Mouse (Mus musculus) cerebellum, postnatal 4 days (tissue): ENCODE results near the gene Jakmip3.
A peak's percentile ranks its signal among the peaks of the same experiment; 100 is the strongest.

ENCODE experiments used
- DNase-seq, 2 experiments: peaks; one replicate each; pipeline ENCODE4 v3.0.0; 2022; ENCODE audit warnings: low spot score in 2 of 2, mixed read lengths in 1 of 2

Jakmip3 gene

DNA sequence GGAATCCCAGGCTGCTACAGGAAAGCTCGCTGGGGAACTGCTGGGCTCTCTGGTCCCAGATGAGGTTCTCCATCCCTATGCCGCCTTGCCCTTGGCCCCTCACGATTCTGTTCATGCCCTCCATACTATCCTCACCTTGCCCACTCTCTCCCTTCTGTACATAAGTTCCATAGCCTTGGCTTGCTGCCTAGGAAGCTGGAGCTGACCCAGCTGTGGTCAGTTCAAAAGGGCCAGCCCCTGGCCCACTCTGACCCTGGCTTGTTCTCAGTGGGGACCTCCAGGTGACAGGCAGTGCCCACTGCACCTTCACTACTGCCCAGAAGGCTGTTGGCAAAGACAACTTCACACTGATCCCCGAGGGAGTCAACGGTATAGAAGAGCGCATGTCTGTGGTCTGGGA is 155.9 kb downstream of the Jakmip3 start:
- no peak for DNase-seq

DNA sequence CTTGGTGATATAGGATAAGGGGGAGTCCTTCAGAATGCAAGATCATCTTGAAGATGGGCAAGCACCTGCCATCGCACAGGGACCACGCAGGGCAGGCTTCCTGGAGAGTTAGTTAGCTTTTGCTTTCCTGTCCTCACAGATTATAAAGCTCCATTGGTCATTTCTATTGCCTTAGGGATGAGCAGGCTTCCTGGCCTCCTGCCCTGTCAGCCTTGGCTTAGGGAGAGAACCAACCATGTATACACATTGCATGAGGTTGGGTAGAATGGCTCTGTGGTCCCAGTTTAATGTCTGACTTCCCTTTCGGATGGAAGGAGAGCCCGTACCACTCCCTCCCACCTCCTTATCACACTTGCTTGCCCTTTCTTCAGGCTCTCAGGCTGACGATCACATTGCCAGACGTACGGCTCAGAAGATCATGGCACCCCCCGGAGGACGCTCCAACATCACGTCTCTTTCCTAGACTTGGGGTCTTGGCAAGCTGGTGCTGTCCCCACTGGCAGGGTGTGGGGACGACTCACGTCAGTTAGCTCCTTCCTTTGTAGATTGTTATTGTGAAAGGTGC is 160.1 kb downstream of the Jakmip3 start:
- no peak for DNase-seq

DNA sequence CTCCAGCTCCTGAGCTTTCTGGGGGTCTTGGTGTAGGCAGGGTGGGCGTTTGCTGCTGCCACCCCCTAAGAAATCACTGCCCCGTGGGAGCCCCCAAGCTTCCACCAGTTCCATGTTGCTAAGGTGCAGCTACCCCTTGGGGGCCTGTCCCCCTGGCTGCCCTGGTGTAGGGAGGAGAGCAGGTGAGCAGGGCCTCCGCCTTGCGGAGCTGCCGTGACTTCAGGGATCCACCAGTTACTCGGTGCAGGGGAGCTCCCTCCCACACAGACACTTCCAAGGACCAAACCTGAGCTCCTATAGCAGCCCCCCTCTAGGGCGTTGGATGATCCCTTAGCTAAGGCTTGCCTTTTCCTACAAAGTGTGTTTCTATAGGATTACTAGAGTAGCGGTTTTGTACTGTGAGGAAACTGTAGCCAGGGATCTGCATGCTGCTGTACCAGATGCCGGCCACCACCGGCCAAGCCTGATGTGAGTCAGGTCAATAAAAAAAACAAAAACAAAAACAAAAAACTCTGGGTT is 160.8 kb downstream of the Jakmip3 start:
- no peak for DNase-seq

DNA sequence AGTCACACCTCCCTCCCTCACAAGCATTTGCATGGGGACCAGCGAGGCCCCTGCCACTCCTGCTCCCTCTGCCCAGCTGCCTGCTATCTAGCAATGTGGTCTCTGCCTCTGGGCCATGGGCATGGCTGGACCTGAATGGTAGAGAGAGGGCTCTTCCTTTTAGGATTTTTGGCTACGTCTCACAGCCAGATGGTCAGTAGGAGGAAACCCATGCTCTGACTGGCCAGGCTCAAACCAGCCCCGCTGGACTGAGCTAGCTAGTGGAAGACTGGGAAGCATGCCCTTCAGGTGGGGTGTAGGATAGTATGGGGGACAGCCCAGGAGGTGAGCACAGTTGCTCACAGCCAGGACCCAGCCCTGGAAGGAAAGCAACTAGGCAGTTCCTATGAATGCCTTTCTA is 161.3 kb downstream of the Jakmip3 start:
- no peak for DNase-seq

DNA sequence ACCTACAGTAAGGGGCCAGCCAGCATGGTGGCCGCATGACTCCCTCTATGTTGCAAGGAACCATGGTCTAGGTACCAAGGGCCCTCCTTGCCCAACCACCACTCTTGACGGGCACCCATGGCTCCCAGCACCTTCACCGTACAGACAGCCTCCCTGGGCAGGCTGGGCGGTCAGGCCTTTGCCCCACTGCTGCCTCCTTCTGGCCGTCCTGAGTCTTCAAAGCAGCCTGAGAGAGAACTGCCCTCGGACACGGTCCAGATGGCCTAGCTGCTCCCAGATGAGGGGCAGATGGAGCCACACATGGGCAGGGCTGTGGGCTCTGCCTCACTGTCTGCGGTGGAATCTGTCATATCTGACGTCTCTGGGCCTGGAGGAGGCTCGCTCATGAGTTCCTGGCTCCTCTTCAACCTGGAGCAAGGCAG is 163.4 kb downstream of the Jakmip3 start:
- peak in 1 of 2 experiments; percentile 55 for DNase-seq

DNA sequence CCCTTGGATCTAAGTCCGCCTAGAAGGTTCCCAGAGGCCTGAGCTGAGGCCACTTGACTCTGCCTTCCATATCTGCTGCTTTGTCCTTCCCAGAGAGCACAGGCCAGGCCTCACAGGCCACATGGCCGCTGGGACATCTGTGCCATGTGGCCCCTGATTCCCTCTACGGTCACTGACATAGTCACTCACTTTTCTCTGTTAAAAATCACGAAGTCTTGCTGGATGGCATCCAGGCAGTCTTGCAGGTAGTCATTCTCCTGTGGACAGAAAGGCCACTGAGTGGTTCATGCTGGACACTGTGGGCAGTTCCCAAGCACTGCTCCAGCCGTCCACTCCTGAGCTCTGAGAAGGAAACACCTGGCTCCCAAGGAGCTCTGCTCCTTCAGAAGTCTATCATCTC is 164.5 kb downstream of the Jakmip3 start:
- no peak for DNase-seq

DNA sequence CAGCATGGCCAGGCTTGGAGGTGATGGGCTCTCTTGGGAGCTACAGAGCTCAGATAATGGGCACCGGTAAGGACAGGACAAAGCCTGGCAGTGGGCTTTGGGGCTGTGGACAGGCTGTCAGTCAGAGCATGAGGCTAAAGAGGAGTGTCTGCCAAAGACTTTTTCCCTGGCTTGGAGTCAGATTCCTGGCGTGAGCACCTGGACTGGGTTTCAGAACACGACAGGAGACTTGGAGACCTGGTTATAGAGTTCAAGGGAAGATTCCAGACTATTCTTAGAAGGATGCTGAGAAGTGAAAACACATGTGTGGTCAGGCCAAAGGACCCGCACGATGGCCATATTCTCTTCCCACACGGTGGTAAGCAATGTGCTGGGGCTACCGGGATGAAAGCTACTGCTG is 165.2 kb downstream of the Jakmip3 start:
- peak in 1 of 2 experiments; percentile 62 for DNase-seq

DNA sequence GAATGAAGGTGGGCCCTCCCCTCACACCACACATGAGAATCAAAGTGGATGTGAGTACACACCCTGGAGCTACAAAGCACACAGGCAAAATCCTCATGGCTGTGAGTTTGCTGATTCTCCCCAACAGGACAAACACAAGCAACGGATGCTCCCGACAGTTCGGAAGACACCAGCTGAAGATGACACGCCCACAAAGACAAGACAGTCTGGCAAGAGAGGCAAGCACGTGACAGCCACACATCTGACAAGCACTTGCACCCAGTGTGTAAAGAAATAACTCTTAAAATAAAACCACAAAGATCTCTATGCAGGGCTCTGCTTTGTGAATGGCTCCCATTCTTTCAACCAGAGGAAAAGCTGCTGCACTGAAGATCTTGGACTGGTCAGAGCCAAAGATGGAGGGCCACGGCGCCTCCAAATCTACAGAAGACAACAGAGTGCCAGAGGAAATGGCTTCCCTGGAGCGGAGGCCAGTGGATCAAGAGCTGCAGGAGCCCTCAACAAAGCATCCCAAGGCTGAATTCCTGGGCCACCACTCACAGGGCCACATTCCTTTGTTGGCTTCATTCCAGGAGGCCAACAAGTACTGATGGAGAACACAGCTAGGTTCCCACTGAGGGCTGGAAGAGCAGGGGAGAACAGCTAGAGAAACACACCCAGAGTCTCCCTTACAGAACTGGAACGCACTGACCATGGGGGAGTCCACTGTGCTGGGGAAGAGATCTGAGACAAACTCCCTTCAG is 167.5 kb downstream of the Jakmip3 start:
- no peak for DNase-seq

DNA sequence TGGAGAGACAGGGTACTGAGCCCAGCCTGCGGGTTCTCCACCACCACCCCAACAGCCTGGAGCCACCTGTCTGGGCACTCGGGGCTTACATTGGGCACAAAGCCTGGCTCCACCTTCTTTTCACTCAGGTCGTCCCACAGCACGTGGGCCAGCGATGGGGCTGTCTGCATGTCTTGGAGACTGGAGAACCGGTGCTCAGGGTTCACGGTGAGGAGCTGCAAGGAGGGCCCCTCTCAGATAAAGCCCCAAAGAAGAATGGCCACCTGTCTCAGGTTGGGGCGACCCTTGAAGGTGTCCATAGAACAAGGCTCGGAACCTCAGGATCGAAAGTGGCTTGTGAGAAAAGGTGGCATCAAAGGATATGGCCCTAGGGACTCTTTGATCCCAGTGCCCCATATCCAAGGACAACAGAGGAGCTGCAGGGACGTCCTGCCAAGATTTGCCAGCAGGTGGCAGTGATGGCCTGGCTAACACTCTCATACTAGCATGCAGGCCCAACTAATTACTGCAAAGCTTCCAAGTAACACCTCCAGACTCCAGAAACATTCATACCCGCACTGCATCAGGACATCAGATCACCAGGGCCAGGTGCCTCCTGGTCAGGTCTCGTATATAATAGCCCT is 178.7 kb downstream of the Jakmip3 start:
- peak; percentile 90 to 93 for DNase-seq

DNA sequence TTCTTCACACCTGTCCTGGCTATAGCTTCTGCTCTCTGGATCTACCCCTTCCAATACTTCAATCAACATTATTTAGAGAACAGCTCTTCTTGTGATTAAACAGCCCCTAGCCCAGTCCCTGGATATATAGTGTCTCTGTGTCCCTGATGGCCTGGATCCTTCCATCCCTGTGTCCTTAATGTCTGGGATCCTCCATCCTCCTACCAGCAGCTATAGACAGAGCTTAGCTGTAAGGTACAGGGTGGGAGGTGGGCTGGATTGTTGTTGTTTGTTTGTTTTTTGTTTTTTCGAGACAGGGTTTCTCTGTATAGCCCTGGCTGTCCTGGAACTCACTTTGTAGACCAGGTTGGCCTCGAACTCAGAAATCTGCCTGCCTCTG is 179.2 kb downstream of the Jakmip3 start:
- DNase-seq = no peak

DNA sequence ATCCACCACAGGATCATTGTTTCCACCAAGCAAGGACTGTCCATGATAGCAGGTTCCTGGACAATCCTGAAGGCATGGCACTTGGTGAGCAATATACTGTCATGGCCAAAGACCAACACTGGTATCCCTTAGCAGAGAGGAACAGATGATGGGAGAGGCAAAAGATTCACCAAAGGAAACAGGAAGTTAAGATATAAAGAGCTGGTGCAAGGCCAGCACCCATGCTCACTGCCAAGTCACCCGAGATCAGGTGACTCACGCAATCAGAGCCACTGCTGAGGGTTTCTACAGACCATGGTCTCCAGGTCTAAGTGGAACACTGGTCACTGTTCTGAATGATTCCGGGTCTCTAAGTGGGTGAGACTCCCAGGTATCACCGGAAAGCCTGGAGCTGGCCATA is 185.4 kb downstream of the Jakmip3 start:
- DNase-seq = no peak

DNA sequence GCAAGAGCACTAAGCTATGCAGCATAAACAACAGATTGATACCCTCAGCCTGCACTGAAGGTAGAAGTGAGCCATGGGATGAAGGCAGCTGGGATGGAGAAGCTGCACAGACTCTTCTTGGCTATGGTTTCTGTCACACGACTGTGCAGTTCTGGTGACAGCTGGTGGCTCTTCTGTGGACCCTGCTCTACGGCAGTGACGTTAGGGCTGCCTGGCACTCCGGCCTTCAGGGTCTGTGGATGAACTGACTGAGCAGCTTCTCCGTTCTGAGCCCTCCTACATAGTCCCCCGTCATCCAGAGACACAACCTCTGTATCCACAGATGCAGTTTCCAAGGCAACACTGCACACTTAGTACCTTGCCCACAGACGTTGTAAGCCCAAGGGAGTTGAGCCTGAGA is 186.0 kb downstream of the Jakmip3 start:
- no peak for DNase-seq

DNA sequence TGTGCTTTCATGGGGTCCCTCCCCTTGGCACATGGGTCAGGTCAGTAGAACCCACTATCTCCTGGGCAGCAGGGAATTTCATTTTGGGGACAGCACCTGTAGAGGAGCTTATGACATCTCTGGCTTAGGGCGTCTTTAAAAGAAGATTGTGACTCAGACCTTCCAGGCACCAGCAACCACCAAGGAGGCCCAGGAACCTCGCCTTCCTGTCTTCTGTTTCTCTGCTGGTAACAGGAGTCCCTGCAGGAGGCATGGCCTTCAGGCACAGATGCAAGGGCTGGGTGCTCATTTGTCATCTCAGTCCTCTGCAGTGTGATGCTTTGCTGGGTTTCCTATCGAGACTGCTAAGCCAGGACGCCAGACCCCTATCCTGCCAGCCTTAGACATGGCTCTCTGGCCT is 188.5 kb downstream of the Jakmip3 start:
- DNase-seq = no peak

DNA sequence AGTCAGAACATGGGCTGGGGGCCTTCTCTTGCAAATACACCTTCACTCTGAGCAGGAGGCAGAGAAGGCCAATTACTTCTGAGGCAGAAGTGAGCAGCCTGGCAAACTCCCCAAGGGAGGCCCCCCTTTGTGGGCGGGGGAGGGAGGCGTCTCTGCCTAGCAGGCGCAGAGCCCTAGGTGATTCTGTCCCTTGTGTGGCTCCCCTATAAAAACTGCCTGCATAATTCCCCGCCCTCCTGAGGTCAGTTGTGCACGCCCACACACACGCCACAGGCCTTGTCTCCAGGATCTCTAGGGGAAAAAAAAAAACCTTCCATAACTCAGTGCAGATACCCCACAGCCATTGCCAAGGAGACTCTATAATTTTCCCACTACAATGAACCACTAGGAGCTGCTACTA is 189.8 kb downstream of the Jakmip3 start:
- DNase-seq = no peak

DNA sequence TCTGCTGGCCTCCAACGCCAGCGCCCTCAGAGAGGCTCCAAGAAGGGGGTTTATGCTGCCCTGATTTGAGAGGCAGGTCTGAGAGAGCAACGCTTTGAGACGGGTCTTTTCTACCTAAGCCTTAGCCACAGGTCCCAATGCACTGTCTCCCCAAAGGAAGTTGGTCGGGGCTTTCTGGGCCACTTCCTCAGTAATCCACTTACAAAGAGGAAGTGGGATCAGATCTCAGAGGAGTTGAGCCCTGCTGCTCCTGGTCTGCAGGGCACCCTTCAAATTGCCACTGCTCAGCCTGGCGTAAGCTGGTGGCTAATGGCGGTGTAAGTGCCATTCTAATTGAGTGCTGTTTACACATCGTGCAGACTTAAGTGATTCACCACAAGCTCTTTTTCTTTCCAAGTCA is 191.0 kb downstream of the Jakmip3 start:
- no peak for DNase-seq

DNA sequence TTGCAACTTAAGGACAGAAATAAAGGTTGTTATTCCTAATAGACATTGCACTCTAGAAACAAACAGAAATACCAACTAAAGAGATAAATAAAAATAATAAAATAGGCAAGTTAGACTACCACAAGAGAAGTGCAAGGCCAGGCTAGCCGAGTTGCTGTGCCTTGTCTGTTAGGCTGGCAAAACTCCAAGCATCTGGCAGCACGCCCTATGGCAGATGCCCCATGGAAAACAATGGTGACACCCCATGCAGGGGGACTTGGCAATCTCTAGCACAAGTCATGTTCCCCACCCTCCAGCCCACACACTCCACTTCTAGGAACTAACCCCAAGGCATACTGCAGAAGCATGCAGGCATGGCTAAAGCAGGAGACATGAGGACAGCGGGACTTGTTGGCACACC is 192.9 kb downstream of the Jakmip3 start:
- DNase-seq = peak; percentile 71 to 95
